Mouse (Mus musculus): ENCODE results near the gene Spindoc. TPM values are rescaled to one million over a fixed set of nuclear protein-coding genes. Genes with fewer than 3 reads are reported as not detected.
A peak's percentile ranks its signal among the peaks of the same experiment; 100 is the strongest.

Gene Spindoc
- 0.66 and 1.5 TPM in 2 replicates for polyA plus RNA-seq (2012)

- TF ChIP-seq TAL1 (IDR thresholded peaks at IDR 0.05; ENCODE audit: low read length) = no peak
- H3K27me3 ChIP-seq (ENCODE audit: control insufficient read depth) = peaks cover 3% of the 10 kb centered on the region
- H3K4me1 ChIP-seq (ENCODE audit: control insufficient read depth) = peaks cover 39% of the 10 kb centered on the region
- H3K4me3 ChIP-seq (replicated peaks) = peak within 1 kb of the TSS; percentile 84
- 0 out of 2 replicates have a peak, but pooled peaks cover 2% of the 10 kb centered on the region for H3K9me3 ChIP-seq (ENCODE audit: control insufficient read depth, low read length)
- H3K36me3 ChIP-seq (ENCODE audit: control insufficient read depth) = no peaks in the 10 kb centered on the region
Observed at GRCm38 (mm10) chr19:7382903-7383865, at the start of gene Spindoc. Spindoc (minus strand) TSS chr19:7382994.

- H3K4me1 ChIP-seq (ENCODE audit: control insufficient read depth) = peaks cover 16% of the 10 kb centered on the region
- TF ChIP-seq GATA1 (IDR thresholded peaks at IDR 0.05; ENCODE audit: low read length) (no peak), TAL1 (IDR thresholded peaks at IDR 0.05; ENCODE audit: low read length) (no peak)
- H3K36me3 ChIP-seq (ENCODE audit: control insufficient read depth) = peaks cover 94% of the 10 kb centered on the region
- H3K9me3 ChIP-seq (ENCODE audit: control insufficient read depth, low read length) = peaks cover 7% of the 10 kb centered on the region
- peaks cover 7% of the 10 kb centered on the region for H3K27me3 ChIP-seq (ENCODE audit: control insufficient read depth)
- no peak overlapping the region for H3K4me3 ChIP-seq (replicated peaks)
Observed at GRCm38 (mm10) chr19:7425398-7425775, 42.6 kb upstream of the Spindoc start.

GRCm38 (mm10) chr19:7424590-7425397 is 42.0 kb upstream of the Spindoc start:
- Histone ChIP-seq H3K9me3 (ENCODE audit: control insufficient read depth, low read length) (peaks cover 7% of the 10 kb centered on the region), H3K4me1 (ENCODE audit: control insufficient read depth) (peaks cover 22% of the 10 kb centered on the region), H3K27me3 (ENCODE audit: control insufficient read depth) (peaks cover 7% of the 10 kb centered on the region), H3K36me3 (ENCODE audit: control insufficient read depth) (peaks cover 95% of the 10 kb centered on the region), H3K4me3 (replicated peaks) (no peak overlapping the region)
- TF ChIP-seq GATA1 (IDR thresholded peaks at IDR 0.05; ENCODE audit: low read length) (no peak), TAL1 (IDR thresholded peaks at IDR 0.05; ENCODE audit: low read length) (no peak)

GRCm38 (mm10) chr19:7424131-7424530 is 41.3 kb upstream of the Spindoc start:
- Histone ChIP-seq H3K27me3 (ENCODE audit: control insufficient read depth) (peaks cover 7% of the 10 kb centered on the region), H3K4me1 (ENCODE audit: control insufficient read depth) (peaks cover 28% of the 10 kb centered on the region), H3K9me3 (ENCODE audit: control insufficient read depth, low read length) (peaks cover 7% of the 10 kb centered on the region), H3K4me3 (replicated peaks) (no peak overlapping the region), H3K36me3 (ENCODE audit: control insufficient read depth) (peaks cover 89% of the 10 kb centered on the region)
- TF ChIP-seq GATA1 (IDR thresholded peaks at IDR 0.05; ENCODE audit: low read length) (no peak), TAL1 (IDR thresholded peaks at IDR 0.05; ENCODE audit: low read length) (no peak)

GRCm38 (mm10) chr19:7423656-7424030 is 40.8 kb upstream of the Spindoc start:
- Histone ChIP-seq H3K36me3 (ENCODE audit: control insufficient read depth) (peaks cover 85% of the 10 kb centered on the region), H3K27me3 (ENCODE audit: control insufficient read depth) (peaks cover 7% of the 10 kb centered on the region), H3K9me3 (ENCODE audit: control insufficient read depth, low read length) (peaks cover 7% of the 10 kb centered on the region), H3K4me3 (replicated peaks) (no peak overlapping the region), H3K4me1 (ENCODE audit: control insufficient read depth) (peaks cover 33% of the 10 kb centered on the region)
- TF ChIP-seq GATA1 (IDR thresholded peaks at IDR 0.05; ENCODE audit: low read length) (no peak), TAL1 (IDR thresholded peaks at IDR 0.05; ENCODE audit: low read length) (no peak)

GRCm38 (mm10) chr19:7423028-7423655 is 40.3 kb upstream of the Spindoc start:
- peaks cover 80% of the 10 kb centered on the region for H3K36me3 ChIP-seq (ENCODE audit: control insufficient read depth)
- no peak for TF ChIP-seq TAL1 (IDR thresholded peaks at IDR 0.05; ENCODE audit: low read length)
- TF ChIP-seq GATA1 (IDR thresholded peaks at IDR 0.05; ENCODE audit: low read length) = no peak
- peaks cover 38% of the 10 kb centered on the region for H3K4me1 ChIP-seq (ENCODE audit: control insufficient read depth)
- H3K27me3 ChIP-seq (ENCODE audit: control insufficient read depth) = peaks cover 7% of the 10 kb centered on the region
- H3K9me3 ChIP-seq (ENCODE audit: control insufficient read depth, low read length) = peaks cover 7% of the 10 kb centered on the region
- no peak overlapping the region for H3K4me3 ChIP-seq (replicated peaks)

GRCm38 (mm10) chr19:7422656-7423027 is 39.8 kb upstream of the Spindoc start:
- Histone ChIP-seq H3K27me3 (ENCODE audit: control insufficient read depth) (peaks cover 7% of the 10 kb centered on the region), H3K36me3 (ENCODE audit: control insufficient read depth) (peaks cover 75% of the 10 kb centered on the region), H3K4me3 (replicated peaks) (no peak overlapping the region), H3K9me3 (ENCODE audit: control insufficient read depth, low read length) (peaks cover 7% of the 10 kb centered on the region), H3K4me1 (ENCODE audit: control insufficient read depth) (peaks cover 43% of the 10 kb centered on the region)
- TF ChIP-seq TAL1 (IDR thresholded peaks at IDR 0.05; ENCODE audit: low read length) (no peak), GATA1 (IDR thresholded peaks at IDR 0.05; ENCODE audit: low read length) (no peak)

- peaks cover 68% of the 10 kb centered on the region for H3K36me3 ChIP-seq (ENCODE audit: control insufficient read depth)
- H3K27me3 ChIP-seq (ENCODE audit: control insufficient read depth) = peaks cover 13% of the 10 kb centered on the region
- no peak for TF ChIP-seq TAL1 (IDR thresholded peaks at IDR 0.05; ENCODE audit: low read length)
- TF ChIP-seq GATA1 (IDR thresholded peaks at IDR 0.05; ENCODE audit: low read length) = no peak
- no peak overlapping the region for H3K4me3 ChIP-seq (replicated peaks)
- peaks cover 7% of the 10 kb centered on the region for H3K9me3 ChIP-seq (ENCODE audit: control insufficient read depth, low read length)
- H3K4me1 ChIP-seq (ENCODE audit: control insufficient read depth) = peaks cover 47% of the 10 kb centered on the region
Observed at GRCm38 (mm10) chr19:7421602-7422591, 39.1 kb upstream of the Spindoc start.
